Mouse (Mus musculus) cortical plate, adult 2 months (tissue): ENCODE data around the gene Tnfsfm13. TPM values are rescaled to one million over a fixed set of nuclear protein-coding genes. Genes with fewer than 3 reads are reported as not detected.

Experiments
- H3K27ac ChIP-seq: fragments of 200-500 bp; 2 replicates; pipeline ENCODE4 v1.5.1; 2012; ENCODE audit warnings: low read length, control low read depth, inconsistent platforms; ENCODE audit not compliant: insufficient read depth
- H3K4me1 ChIP-seq: fragments of 200-500 bp; 2 replicates; pipeline ENCODE4 v1.6.1; 2011; ENCODE audit warnings: low read length; ENCODE audit not compliant: control insufficient read depth, insufficient read depth
- H3K4me3 ChIP-seq: fragments of 200-500 bp; 2 replicates; pipeline ENCODE4 v1.5.1; 2011; ENCODE audit warnings: mild to moderate bottlenecking, low read length, control low read depth; ENCODE audit not compliant: insufficient read depth
- CTCF ChIP-seq: fragments of 200-500 bp; IDR thresholded peaks from 2 replicates; pipeline ENCODE4 v1.5.1; 2011; ENCODE audit warnings: mild to moderate bottlenecking, control low read depth, low read length; ENCODE audit not compliant: insufficient read depth; ENCODE audit errors: extremely low read depth
- POLR2A ChIP-seq: fragments of 200-500 bp; IDR thresholded peaks from 2 replicates; pipeline ENCODE4 v1.6.1; 2011; ENCODE audit warnings: mild to moderate bottlenecking, low read length, control low read depth; ENCODE audit not compliant: insufficient read depth; ENCODE audit errors: extremely low read depth
- polyA plus RNA-seq: library from polyadenylated mRNA; depleted of rRNA; stranded (reverse); fragments of >200 nt; gene quantifications from 2 replicates; pipeline ENCODE4 v1.2.3, GENCODE M21; 2012

The Tnfsfm13 gene
- polyA plus RNA-seq, 1 experiment: 3.8 TPM

DNA sequence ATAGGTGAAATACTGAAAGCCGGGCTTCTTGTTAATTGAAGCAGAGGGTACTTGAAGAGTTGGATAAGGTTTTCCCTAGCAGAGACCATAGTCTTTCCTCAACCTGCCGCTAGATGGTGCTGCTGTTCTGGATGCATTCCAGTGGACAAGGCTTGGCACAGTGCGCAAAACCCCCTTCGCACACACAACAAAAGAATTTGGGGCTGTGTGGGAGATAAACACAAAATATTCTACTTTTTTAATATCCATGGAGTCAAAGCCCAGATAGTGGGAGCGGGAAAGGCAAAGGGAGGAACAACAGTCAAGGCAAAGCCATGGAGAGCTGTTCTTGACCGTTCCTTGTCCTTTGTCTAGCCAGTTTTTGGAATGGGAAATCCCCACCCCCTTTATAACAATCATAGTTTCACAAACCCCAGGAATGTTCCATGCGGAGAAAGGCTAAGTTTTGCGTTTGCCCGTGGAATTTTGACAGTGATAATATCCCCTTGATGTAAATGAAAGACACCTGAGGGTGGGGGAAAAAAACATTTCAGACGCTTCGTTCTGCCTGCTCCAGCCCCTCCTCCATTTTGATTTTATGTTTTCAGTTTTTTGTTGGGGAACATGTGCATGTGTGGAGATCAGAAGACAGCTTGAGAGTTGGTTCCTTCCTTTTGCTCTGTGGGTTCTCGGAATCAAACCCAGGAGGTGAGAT is 12.9 kb downstream of the Tnfsfm13 start:
- H3K4me1 ChIP-seq: no peaks in the 10 kb centered on the region; the same call in 1 of the 2 replicates
- TF ChIP-seq POLR2A (no peak), CTCF (peak; percentile 97)

DNA sequence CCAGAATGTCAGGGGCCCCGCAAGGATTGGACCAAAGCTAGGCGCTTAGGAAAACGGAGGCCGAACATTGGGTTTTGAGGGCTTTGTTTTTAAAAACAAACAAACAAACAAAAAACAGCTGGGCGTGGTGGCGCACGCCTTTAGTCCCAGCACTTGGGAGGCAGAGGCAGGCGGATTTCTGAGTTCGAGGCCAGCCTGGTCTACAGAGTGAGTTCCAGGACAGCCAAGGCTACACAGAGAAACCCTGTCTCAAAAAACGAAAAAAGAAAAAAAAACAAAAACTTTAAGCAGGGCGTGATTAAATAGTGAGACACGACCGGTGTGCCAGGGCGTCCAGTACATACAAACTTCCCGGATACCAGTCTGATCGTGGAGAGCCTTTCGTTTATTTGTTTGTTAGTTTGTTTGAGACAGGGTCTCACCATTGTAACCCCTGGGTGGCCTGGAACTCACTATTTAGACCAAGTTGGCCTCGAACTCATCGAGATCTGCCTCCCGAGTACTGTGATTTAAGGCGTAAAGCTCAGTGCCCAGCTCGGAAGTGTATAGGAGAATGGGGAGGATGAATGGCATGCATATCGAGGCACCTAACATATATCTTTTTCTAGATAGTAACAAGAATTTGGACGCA is 13.6 kb downstream of the Tnfsfm13 start:
- H3K4me1 ChIP-seq: no peaks in the 10 kb centered on the region; the same call in 1 of the 2 replicates
- TF ChIP-seq POLR2A: no peak
- no peak for TF ChIP-seq CTCF
- H3K27ac ChIP-seq: no peak overlapping the region
- H3K4me3 ChIP-seq: peak overlapping the region; percentile 44

More for the DNA sequence above, 12.9 kb downstream of the Tnfsfm13 start:
- Histone ChIP-seq H3K27ac (no peak overlapping the region), H3K4me3 (no peak overlapping the region)

DNA sequence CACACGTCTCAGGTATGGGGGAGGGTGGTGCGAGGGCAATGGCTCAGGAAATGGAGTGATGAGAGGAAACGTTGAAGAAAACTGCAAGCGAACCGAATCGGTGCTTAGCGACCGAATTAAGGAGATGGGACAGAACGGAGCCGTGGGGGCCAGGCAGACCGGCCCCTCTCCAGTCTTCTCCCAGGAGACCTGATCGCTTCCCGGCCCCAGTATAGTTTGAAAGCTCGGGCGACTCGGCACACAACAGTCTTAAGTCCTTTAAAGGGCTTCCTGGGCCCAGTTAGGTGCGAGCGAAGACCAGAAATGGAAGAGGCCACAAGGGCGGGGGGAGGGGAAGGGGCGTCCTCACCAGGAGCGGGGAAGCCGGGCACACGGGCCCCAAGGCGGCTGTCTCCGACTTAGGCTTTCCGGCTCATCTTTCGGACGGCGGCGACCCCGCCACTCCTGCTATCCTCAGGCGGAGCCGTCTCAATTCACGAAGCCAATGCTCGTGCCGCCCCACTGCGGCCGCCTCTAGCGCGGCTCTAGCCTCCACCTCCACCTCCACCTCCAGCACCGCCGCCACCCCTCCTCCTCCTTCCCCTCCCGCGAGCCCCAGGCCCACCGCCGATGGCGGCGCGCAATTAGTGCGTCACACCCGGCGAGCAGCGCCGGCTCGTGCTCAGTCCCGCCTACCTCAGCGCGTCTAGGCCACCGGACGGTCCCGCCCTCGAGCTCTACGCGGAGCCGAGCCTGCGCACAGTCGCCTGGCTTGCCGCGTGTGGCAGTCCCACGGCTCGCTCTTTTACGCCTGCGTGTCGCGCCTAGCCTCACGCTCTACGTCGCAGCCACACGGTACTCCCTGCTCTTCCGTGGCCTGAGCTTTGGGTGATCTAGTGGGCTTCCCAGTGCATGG is 14.3 kb downstream of the Tnfsfm13 start, which contains the start of gene Senp3:
Gene Senp3, minus strand, starts transcription at position 771 of the 895 bp plus-strand sequence.
- no peak within 1 kb of the TSS for H3K27ac ChIP-seq
- peak within 1 kb of the TSS; percentile 44 for H3K4me3 ChIP-seq
- TF ChIP-seq CTCF: no peak
- TF ChIP-seq POLR2A: peak; percentile 88
- no peaks in the 10 kb centered on the region; the same call in 1 of the 2 replicates for H3K4me1 ChIP-seq

DNA sequence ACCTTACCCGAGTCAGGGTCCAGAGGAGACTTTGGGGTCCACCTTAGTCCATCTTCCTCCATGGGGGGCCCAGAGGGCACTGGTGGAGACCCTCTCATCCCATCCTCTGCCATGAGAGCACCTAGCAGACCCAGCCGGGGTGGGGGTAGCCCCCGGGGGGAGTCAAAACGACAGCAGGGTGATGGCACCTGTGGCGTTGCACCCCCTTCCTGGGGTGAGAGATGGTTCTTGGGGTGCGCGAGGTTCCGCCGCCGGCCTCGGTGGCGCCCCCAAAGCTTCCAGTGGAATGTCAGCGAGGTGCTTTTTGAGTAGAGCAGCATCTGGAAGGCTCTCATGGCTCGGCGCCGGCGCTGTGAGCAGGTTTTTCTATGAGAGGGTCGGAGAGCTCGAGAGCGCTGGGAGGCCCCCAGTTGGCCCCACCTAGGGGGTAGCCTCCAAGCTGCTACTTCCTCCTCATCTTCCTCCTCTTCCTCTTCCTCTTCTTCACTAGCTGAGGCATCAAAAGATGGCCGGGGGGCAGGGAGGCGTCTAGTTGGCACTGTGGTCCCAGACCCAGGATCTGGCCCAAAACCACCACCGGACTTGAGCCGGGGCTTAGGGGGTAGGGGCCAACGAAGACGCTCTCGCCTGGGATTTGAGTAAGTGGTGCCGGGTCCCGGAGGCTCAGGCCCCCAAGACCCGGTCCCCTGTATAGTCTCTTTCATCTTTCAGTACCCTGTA is 15.6 kb downstream of the Tnfsfm13 start:
- Histone ChIP-seq H3K4me3 (peak overlapping the region; percentile 44; the same call in 1 of the 2 replicates), H3K27ac (no peak overlapping the region), H3K4me1 (no peaks in the 10 kb centered on the region; the same call in 1 of the 2 replicates)
- TF ChIP-seq POLR2A: no peak
- no peak for TF ChIP-seq CTCF

DNA sequence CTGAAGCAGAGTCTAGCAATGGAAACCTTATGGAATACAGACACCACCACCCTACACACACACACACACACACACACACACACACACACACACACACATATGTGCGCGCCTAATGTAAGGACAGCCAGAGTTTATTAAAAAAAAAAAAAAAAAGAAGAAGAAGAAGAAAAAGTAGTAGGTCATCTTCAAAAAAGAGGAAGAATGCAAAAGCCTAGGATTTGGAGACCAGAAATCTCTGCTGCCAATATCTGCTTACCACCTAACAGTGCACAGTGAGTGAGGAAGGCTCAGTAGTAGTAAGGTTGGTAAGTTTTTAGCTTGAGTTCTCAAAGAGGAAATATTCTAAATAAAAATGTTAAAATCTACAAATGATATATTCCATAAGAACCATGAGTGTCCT is 16.8 kb downstream of the Tnfsfm13 start:
- Histone ChIP-seq H3K27ac (no peak overlapping the region), H3K4me3 (no peak overlapping the region), H3K4me1 (no peaks in the 10 kb centered on the region; the same call in 1 of the 2 replicates)
- TF ChIP-seq POLR2A: no peak
- TF ChIP-seq CTCF: no peak

DNA sequence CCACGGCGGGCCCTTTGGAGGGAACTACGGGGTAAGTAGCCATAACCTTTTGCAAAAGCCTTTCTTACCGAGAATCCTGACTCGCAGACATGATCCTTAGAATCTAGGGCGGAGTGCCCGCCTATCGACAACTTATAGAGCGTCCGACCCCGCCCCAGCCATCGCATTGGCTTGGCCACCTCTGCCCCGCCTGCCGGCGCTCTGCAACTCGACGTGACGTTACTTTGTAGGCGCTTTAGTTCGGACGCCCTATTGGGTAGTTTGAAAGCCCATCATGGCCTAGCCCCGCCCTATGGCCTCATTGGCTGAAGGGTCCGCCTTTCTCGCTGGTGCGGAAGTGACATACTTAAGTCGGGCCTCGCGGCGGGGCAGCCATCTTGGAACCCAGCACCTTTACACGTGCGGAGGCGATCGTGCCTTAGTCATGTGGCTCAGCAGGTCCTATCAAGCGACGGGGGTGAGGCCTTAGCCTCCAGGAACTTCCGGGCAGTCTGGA is 23.6 kb downstream of the Tnfsfm13 start, which contains the start of gene Eif4a1:
Gene Eif4a1, minus strand, starts transcription at position 213 of the 496 bp plus-strand sequence.
- Histone ChIP-seq H3K4me1 (no peaks in the 10 kb centered on the region; the same call in 1 of the 2 replicates), H3K4me3 (peak within 1 kb of the TSS; percentile 91), H3K27ac (peak within 1 kb of the TSS; percentile 95)
- peak; percentile 98 for TF ChIP-seq POLR2A
- no peak for TF ChIP-seq CTCF

DNA sequence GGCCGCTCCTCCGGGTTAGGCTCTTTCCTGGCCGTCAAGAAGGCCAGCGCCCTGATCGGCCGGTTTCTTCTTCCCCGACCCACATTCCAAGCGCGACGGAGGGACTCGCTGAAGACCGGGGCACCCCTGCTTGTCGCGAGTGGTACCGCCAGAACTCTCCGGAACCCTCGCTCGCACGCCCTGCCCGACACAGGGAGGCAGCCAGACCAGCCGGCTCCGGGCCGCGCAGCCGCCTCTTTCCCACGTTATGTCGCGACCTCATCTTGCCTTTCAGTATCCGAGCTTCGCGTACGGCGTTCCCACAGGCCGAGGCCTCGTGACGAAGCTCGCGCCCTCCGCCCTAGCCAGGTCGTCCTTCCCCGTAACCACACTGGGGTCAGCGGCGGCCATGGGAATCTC is 24.2 kb downstream of the Tnfsfm13 start:
- Histone ChIP-seq H3K4me3 (peak overlapping the region; percentile 91), H3K4me1 (no peaks in the 10 kb centered on the region; the same call in 1 of the 2 replicates), H3K27ac (peak overlapping the region; percentile 95)
- TF ChIP-seq CTCF (no peak), POLR2A (no peak)

DNA sequence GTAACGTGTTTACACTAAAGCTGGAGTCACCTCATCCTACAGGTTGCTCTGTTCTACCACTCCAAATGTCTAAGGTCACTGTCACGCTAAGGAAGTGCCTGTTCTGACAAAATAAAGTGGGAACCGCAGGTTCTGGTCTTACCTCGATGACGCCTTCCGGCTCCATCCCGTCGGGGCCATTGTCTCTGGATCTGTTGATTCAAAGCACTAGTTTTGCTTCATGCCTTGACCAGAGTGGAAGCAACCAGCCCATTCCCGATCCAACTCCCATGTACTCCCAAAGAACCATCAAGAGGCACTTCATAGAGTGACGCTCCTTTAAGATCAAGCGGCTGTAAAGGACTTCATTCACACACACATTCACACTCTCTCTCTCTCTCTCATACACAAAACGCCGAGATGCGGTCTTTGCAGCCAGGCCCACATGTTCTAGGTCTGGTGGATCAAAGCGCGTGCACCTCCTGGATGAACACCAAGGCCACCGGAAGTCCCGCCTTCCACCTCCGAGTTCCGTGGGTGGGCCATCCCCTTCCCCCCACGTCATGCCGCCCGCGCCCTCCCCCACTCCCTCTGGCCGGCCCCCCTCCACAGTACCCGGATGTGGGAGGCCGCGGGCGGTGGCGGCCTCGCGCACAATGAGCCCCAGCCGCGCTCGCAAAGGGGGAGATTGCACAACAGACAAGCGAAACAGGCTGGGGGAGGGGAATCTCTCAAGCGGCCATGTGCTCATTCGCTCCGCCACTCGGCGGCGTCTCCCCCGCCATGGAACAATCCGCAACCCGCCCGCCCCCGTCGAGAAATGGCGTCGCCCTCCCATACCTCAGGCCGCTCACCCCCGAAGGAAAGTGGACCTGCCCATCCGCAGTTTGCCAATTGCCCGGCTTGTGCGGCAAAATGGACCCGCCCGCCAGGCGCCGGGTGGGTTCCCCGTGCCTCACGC is 24.8 kb downstream of the Tnfsfm13 start:
- TF ChIP-seq POLR2A (no peak; the same call in 1 of the 2 replicates), CTCF (no peak)
- peak overlapping the region; percentile 91 for H3K4me3 ChIP-seq

More for the DNA sequence above, 24.8 kb downstream of the Tnfsfm13 start:
- H3K4me1 ChIP-seq: no peaks in the 10 kb centered on the region; the same call in 1 of the 2 replicates
- H3K27ac ChIP-seq: peak overlapping the region; percentile 95
